Mouse (Mus musculus): ENCODE results near the gene Kctd11.

DNA sequence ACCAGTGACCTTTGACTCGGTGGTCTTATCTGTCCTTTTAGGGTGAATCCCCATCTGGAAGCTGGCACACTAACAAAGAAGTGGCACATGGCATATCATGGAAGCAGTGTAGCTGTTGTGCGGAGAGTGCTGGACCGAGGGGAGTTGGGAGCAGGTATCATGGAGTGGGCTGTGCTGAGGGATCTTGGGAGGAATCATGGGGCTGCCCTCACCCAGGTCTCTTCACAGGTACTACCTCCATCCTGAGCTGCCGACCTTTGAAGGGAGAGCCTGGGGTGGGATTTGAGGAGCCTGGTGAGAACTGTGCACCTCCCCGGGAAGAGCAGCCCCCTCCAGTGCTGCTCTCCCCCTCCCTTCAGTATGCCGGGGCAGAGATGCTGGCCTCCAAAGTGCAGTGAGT lies 30.5 kb upstream of the Kctd11 start:
- TF ChIP-seq EP300 (IDR thresholded peaks at IDR 0.05; ENCODE audit: insufficient read depth, low read depth, low read length) (no peak), CTCF (IDR thresholded peaks at IDR 0.05) (no peak), POLR2A (IDR thresholded peaks at IDR 0.05; ENCODE audit: insufficient read depth, low read depth, low read length) (no peak)
